Mouse (Mus musculus): Measurements from ENCODE around the gene Zfp579. TPM values are rescaled to one million over a fixed set of nuclear protein-coding genes. Genes with fewer than 3 reads are reported as not detected.
A peak's percentile ranks its signal among the peaks of the same experiment; 100 is the strongest.
"Not testable (repeated sequence)": the region's sequence is repeated elsewhere in the genome, so short reads cannot be mapped to it uniquely, and the experiment has no call there.

Zfp579 gene
- polyA plus RNA-seq, 1 experiment from 2014 or later: 57.0 TPM

DNA sequence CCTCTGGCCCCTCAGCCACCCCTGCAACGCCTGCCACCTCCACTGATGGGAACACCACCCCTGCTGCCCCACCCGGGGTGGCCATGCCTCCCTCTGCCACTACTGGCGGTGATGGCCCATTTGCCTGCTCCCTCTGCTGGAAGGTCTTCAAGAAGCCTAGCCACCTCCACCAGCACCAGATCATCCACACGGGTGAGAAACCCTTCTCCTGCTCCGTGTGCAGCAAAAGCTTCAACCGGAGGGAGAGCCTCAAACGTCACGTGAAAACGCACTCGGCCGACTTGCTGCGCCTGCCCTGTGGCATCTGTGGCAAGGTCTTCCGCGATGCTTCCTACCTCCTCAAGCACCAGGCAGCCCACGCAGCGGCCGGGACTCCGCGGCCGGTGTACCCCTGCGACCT is 34.0 kb upstream of the Zfp579 start:
- H3K9ac ChIP-seq (replicated peaks): no peak overlapping the region
- no peak overlapping the region for H3K4me3 ChIP-seq (replicated peaks)
- no peak for ATAC-seq (ENCODE audit: low FRiP score)
- H3K27me3 ChIP-seq (replicated peaks): no peaks in the 10 kb centered on the region
- 90% methylated on average over 21 of the region's 21 CpGs for WGBS
- H3K27ac ChIP-seq (replicated peaks): no peak overlapping the region
- no peaks in the 10 kb centered on the region for H3K4me1 ChIP-seq
- no peak overlapping the region for H3K4me2 ChIP-seq
- peaks cover 24% of the 10 kb centered on the region for H3K9me3 ChIP-seq (replicated peaks)
- H3K36me3 ChIP-seq: peaks cover 77% of the 10 kb centered on the region

DNA sequence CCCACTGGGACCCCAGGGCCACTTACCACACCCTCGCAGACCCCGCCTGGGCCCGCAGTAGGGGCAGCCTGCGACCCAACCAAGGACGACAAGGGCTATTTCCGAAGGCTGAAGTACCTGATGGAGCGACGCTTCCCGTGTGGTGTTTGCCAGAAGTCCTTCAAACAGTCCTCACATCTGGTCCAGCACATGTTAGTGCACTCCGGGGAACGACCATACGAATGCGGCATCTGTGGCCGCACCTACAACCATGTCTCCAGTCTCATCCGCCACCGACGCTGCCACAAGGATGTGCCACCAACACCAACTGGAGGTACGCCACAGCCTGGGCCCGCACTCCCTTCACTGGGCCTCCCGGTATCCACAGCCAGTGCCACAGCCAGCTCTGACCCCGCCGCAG is 33.6 kb upstream of the Zfp579 start:
- Histone ChIP-seq H3K9ac (replicated peaks) (no peak overlapping the region), H3K9me3 (replicated peaks) (peaks cover 24% of the 10 kb centered on the region), H3K4me1 (no peaks in the 10 kb centered on the region), H3K27ac (replicated peaks) (no peak overlapping the region), H3K4me2 (no peak overlapping the region), H3K4me3 (replicated peaks) (no peak overlapping the region), H3K27me3 (replicated peaks) (no peaks in the 10 kb centered on the region), H3K36me3 (peaks cover 75% of the 10 kb centered on the region)
- 94% methylated on average over 22 of the region's 22 CpGs for WGBS
- no peak; the same call in 1 of the 2 replicates for ATAC-seq (ENCODE audit: low FRiP score)

DNA sequence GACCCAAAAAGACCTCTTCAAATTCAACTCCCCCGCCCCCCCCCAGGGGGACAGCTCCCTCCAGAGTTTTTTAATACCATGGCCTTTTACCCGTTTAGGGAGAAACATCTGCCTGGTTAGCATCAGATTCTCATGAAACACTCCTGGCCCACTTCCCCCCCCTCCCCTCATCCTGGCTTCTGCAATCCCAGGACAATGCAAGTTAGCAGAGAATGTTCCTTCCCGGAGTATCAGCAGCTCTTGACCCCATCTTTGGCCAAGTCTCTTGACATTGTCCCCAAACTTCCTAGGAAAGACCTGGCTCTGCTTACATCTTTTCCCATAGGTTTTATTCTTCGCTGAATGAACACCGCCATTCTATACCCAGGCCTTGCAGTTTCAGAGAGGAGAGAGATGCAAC is 25.2 kb upstream of the Zfp579 start:
- WGBS: 46% methylated on average over 5 of the region's 5 CpGs
- peak overlapping the region; percentile 82 for H3K4me2 ChIP-seq
- ATAC-seq (ENCODE audit: low FRiP score): no peak
- H3K9ac ChIP-seq (replicated peaks): peak overlapping the region; percentile 97
- H3K27me3 ChIP-seq (replicated peaks): no peaks in the 10 kb centered on the region
- peak overlapping the region; percentile 84 for H3K4me3 ChIP-seq (replicated peaks)
- H3K36me3 ChIP-seq: peaks cover 25% of the 10 kb centered on the region
- H3K27ac ChIP-seq (replicated peaks): peak overlapping the region; percentile 94
- peaks cover 34% of the 10 kb centered on the region for H3K4me1 ChIP-seq
- no peaks in the 10 kb centered on the region for H3K9me3 ChIP-seq (replicated peaks)

DNA sequence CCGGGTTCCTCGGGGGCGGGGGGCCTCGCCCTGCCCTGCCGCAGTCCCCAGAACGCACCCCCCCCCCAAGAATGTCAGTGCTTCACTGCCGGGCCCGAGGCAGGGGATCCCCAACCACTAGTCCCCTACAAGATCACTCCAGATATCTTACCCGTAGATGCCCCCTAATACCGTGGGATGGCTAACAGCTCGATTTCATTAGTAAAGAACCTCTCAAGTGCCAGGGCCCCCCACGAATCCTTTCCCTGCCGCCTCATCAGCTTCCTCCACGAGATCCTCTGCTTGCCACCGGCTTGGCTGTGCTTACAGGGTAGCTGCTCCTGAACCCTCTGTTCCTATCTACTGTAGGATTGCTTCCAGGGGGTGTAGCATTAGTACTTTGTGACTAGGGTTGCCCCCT is 24.7 kb upstream of the Zfp579 start:
- Histone ChIP-seq H3K27me3 (replicated peaks) (no peaks in the 10 kb centered on the region), H3K4me2 (peak overlapping the region; percentile 82), H3K9me3 (replicated peaks) (no peaks in the 10 kb centered on the region), H3K4me3 (replicated peaks) (peak overlapping the region; percentile 84), H3K4me1 (peaks cover 39% of the 10 kb centered on the region), H3K27ac (replicated peaks) (peak overlapping the region; percentile 94), H3K36me3 (peaks cover 23% of the 10 kb centered on the region), H3K9ac (replicated peaks) (peak overlapping the region; percentile 97)
- peak; percentile 40 for ATAC-seq (ENCODE audit: low FRiP score)
- WGBS: under 1% methylated on average over 14 of the region's 15 CpGs

DNA sequence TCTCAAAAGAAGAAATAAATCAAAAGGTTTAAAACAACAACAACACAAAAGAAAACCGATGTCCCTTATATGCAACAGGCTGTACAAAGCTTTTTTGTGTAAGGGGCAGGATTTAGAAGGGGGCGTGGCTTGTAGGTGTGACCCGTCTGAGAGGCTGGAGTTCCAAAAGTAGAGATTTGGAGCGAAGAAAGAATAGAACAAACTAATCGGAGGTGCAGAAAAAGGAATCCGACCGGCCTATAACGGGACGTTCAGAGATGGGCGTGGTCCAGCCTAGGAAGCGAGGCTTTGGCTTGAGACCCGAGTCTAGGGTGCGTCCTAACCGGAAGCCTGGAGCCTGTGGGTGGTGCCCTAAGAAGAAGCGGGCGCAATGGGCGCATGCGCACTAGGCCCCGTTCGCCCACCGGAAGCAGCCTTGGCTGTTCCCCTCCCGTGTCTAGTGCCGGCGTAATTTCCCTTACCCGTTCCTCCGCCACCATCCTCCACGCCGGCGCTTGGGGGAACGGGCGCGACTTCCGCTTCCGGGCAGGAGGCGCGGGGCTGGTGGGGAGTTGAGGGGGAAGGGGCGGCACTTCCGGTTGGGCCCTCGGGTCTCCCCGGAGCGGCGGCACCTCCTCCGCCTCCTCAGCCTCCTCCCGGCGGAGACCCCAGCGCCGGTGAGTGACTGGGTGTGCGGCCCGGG is 24.2 kb upstream of the Zfp579 start, which contains the start of the genes Zfp865 and Ccdc106:
Zfp865 (plus strand) TSS at position 377 of the 682 bp plus-strand sequence.
Ccdc106 (plus strand) TSS at position 554 of the 682 bp plus-strand sequence.
- Histone ChIP-seq H3K27me3 (replicated peaks) (no peaks in the 10 kb centered on the region), H3K4me1 (peaks cover 39% of the 10 kb centered on the region), H3K27ac (replicated peaks) (peak within 1 kb of the TSS; percentile 94), H3K9me3 (replicated peaks) (no peaks in the 10 kb centered on the region), H3K9ac (replicated peaks) (peak within 1 kb of the TSS; percentile 97), H3K4me3 (replicated peaks) (peak within 1 kb of the TSS; percentile 84), H3K36me3 (peaks cover 20% of the 10 kb centered on the region), H3K4me2 (peak within 1 kb of the TSS; percentile 82)
- ATAC-seq (ENCODE audit: low FRiP score): peak; percentile 90
- WGBS: 0% methylated on average over 39 of the region's 49 CpGs

DNA sequence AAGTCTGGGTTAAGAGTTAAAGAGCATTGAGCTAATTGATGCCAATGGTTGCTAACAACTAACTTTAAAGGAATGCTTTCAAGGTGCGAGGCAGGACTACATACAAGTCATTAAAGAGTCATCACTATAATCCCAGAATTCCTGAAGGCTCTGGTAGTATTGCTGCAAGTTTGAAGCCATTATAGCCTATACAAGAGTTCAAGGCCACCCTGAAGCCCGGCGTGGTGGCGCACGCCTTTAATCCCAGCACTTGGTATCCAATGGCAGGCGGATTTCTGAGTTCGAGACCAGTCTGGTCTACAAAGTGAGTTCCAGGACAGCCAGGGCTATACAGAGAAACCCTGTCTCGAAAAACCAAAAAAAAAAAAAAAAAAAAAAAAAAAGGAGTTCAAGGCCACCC is 23.6 kb upstream of the Zfp579 start:
- H3K9me3 ChIP-seq (replicated peaks); ATAC-seq (ENCODE audit: low FRiP score); H3K27me3 ChIP-seq (replicated peaks): not testable (repeated sequence)
- Histone ChIP-seq H3K4me2 (peak overlapping the region; percentile 82), H3K27ac (replicated peaks) (peak overlapping the region; percentile 94), H3K36me3 (peaks cover 18% of the 10 kb centered on the region), H3K4me1 (peaks cover 39% of the 10 kb centered on the region), H3K9ac (replicated peaks) (0 out of 2 replicates have a peak overlapping the region, but pooled peaks have one; percentile 97), H3K4me3 (replicated peaks) (peak overlapping the region; percentile 84)
- 24% methylated on average over 8 of the region's 8 CpGs for WGBS

DNA sequence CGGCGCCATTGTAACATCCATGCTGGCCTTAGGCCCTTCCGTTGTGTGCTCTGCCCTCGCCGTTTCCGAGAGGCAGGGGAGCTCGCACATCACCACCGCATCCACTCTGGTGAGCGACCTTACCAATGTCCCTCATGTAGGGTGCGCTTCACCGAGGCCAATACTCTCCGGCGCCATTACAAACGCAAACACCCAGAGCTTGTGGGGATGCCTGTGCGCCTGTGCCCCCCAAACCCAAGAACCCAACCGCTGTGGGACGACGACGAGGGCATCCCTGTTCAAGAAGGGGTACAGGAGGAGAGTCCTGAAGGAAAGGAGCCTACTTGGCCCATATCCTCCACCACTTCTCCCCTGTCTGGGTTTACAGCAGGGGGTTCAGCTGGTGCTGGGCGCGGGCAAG is 22.0 kb upstream of the Zfp579 start:
- H3K27ac ChIP-seq (replicated peaks): no peak overlapping the region
- no peaks in the 10 kb centered on the region for H3K9me3 ChIP-seq (replicated peaks)
- no peak overlapping the region for H3K9ac ChIP-seq (replicated peaks)
- peaks cover 9% of the 10 kb centered on the region for H3K36me3 ChIP-seq
- H3K4me1 ChIP-seq: peaks cover 43% of the 10 kb centered on the region
- no peak for ATAC-seq (ENCODE audit: low FRiP score)
- H3K4me3 ChIP-seq (replicated peaks): no peak overlapping the region
- H3K4me2 ChIP-seq: no peak overlapping the region
- no peaks in the 10 kb centered on the region for H3K27me3 ChIP-seq (replicated peaks)
- 99% methylated on average over 21 of the region's 21 CpGs for WGBS

DNA sequence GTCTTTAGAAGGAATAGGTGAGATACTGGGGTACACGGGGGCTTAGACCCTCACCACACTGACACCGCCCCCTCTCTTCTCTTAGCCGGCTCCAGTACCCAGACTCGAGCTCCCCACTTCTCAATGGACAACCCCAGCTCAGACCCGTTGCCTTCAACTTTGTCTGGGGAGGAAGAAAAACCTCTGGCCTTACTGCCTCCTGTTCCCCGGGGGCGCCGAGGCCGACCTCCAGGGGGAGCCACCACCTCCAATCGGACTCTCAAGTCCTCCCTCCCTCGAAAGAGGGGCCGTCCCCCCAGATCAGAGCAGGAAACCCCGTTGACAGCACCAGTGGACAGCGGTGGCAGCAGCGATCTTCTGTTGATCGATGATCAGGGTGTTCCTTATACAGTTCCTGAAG is 21.4 kb upstream of the Zfp579 start:
- Histone ChIP-seq H3K4me3 (replicated peaks) (no peak overlapping the region), H3K36me3 (peaks cover 8% of the 10 kb centered on the region), H3K4me1 (peaks cover 37% of the 10 kb centered on the region), H3K27me3 (replicated peaks) (no peaks in the 10 kb centered on the region), H3K27ac (replicated peaks) (no peak overlapping the region), H3K9ac (replicated peaks) (no peak overlapping the region), H3K4me2 (no peak overlapping the region), H3K9me3 (replicated peaks) (no peaks in the 10 kb centered on the region)
- no peak for ATAC-seq (ENCODE audit: low FRiP score)
- 93% methylated on average over 16 of the region's 16 CpGs for WGBS

DNA sequence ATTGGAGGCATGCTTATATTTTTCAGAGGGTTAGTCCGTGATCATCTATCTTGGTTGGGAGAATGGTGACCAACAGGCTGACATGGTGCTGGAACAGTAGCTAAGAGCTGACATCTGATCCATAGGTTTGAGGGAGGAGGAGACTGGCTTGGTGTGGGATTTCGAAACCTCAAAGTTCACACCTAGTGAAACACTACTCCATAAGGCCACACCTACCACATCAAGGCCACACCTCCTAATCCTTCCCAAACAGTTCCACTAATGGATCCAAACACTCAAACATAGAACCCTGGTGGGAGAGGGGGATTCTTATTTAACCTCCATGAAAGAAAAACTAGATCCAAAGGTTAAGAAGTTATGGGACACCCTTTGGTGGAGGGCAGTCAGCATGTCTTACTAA is 21.0 kb upstream of the Zfp579 start:
- H3K4me3 ChIP-seq (replicated peaks): no peak overlapping the region
- H3K4me1 ChIP-seq: peaks cover 33% of the 10 kb centered on the region
- peaks cover 9% of the 10 kb centered on the region for H3K36me3 ChIP-seq
- no peaks in the 10 kb centered on the region for H3K27me3 ChIP-seq (replicated peaks)
- no peaks in the 10 kb centered on the region for H3K9me3 ChIP-seq (replicated peaks)
- H3K4me2 ChIP-seq: no peak overlapping the region
- no peak overlapping the region for H3K27ac ChIP-seq (replicated peaks)
- ATAC-seq (ENCODE audit: low FRiP score): no peak
- 100% methylated on average over 2 of the region's 2 CpGs for WGBS
- H3K9ac ChIP-seq (replicated peaks): no peak overlapping the region

DNA sequence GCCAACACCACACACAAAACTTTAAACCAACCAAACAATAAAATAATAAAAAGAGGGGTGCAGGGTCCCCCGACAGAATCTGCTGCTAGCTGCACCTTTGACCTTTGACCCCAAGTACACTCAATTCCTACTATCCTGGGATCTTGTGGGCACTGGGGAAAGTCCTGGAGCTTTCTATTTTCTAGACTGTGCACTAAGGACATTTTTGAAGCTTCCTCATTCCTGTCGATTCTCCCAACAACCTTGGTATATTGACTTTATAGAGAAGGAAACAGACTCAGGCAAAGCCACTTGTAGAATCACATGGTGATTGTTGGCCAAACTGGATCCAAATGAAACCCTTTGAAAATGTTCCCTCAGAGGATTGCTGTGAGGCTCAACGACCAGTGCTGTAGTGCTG is 20.1 kb upstream of the Zfp579 start:
- Histone ChIP-seq H3K9me3 (replicated peaks) (no peaks in the 10 kb centered on the region), H3K4me3 (replicated peaks) (peak overlapping the region; percentile 72), H3K9ac (replicated peaks) (peak overlapping the region; percentile 64), H3K36me3 (peaks cover 17% of the 10 kb centered on the region), H3K27ac (replicated peaks) (peak overlapping the region; percentile 99), H3K27me3 (replicated peaks) (no peaks in the 10 kb centered on the region), H3K4me1 (peaks cover 25% of the 10 kb centered on the region), H3K4me2 (peak overlapping the region; percentile 69)
- 47% methylated on average over 3 of the region's 3 CpGs for WGBS
- ATAC-seq (ENCODE audit: low FRiP score): no peak

DNA sequence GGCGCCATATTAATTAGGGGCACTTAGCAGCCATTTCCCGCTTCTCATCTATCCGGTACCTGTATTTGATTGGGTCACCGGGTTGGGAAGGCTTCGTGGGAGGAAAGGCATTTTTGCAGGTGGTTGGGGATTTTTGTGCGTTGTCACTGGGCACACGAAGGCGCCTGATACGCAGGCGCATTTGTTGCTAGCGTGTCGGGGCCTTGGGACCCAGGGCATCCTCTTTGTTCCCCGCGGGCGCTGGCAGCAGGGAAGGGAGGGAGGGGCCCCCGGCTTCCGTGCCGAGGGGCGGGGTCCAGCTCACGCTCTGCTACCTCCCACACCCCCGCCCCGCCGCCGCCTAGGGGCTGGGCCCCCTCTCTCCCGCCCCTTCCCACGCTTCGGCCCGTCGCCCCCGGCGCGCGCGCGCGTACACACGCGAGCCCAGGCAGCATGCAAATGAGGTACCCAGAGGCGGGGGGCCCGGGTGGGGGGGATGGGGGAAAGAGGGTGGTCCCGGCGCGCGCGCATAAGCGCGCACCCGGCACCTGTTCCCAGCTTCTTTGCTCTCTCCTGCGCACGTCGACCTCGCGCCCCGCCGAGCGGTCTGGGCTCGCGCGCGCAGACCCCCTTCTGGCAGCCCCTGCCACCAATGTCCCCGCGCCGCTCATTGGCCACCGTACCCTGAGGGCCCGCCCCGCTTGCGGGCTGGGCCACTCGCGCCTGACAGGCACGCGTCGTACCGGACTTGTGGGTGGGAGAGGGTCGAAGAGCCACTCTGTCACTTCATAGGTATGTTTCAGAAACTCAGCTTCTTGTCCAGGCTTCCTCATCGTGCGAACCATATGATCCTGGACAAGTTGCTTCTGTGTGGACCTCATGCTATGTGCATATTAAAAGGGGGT is 19.4 kb upstream of the Zfp579 start, which contains the start of gene Gm44973:
Gm44973 (plus strand) TSS at position 379 of the 884 bp plus-strand sequence.
- Histone ChIP-seq H3K4me3 (replicated peaks) (peak within 1 kb of the TSS; percentile 72), H3K27me3 (replicated peaks) (no peaks in the 10 kb centered on the region), H3K9ac (replicated peaks) (peak within 1 kb of the TSS; percentile 79), H3K36me3 (peaks cover 24% of the 10 kb centered on the region), H3K4me2 (peak within 1 kb of the TSS; percentile 69), H3K9me3 (replicated peaks) (no peaks in the 10 kb centered on the region), H3K27ac (replicated peaks) (peak within 1 kb of the TSS; percentile 99), H3K4me1 (peaks cover 21% of the 10 kb centered on the region)
- WGBS: under 1% methylated on average over 63 of the region's 76 CpGs
- peak; percentile 79 for ATAC-seq (ENCODE audit: low FRiP score)
